Mouse (Mus musculus) C2C12 (cell line): ENCODE data around the gene Omp. TPM values are rescaled to one million over a fixed set of nuclear protein-coding genes. Genes with fewer than 3 reads are reported as not detected.
A peak's percentile ranks its signal among the peaks of the same experiment; 100 is the strongest.

Experiments used
- H3K27me3 ChIP-seq: one replicate; pipeline ENCODE4 v1.6.1; 2011; ENCODE audit not compliant: control insufficient read depth, insufficient read depth, insufficient read length
- H3K36me3 ChIP-seq: one replicate; pipeline ENCODE4 v1.6.1; 2011; ENCODE audit not compliant: control insufficient read depth, insufficient read depth
- H3K4me3 ChIP-seq: one replicate; pipeline ENCODE4 v1.5.1; 2011; ENCODE audit warnings: mild to moderate bottlenecking, control low read depth; ENCODE audit not compliant: poor library complexity, insufficient read depth, severe bottlenecking
- H3K79me2 ChIP-seq: one replicate; pipeline ENCODE4 v1.6.1; 2011; ENCODE audit not compliant: control insufficient read depth, insufficient read depth
- H3K79me3 ChIP-seq: one replicate; pipeline ENCODE4 v1.6.1; 2011; ENCODE audit warnings: low read depth, control low read depth
- H3ac ChIP-seq: one replicate; pipeline ENCODE3; 2011; ENCODE audit warnings: low read depth; ENCODE audit not compliant: control insufficient read depth, insufficient read length
- CEBPB ChIP-seq: IDR thresholded peaks from one replicate; pipeline ENCODE4 v1.6.1; 2011; ENCODE audit warnings: low read depth, mild to moderate bottlenecking, control low read depth, moderate library complexity
- CTCF ChIP-seq: IDR thresholded peaks from one replicate; pipeline ENCODE4 v1.5.1; 2011; ENCODE audit not compliant: control insufficient read depth, insufficient read depth, insufficient read length
- FOSL1 ChIP-seq: IDR thresholded peaks from one replicate; pipeline ENCODE4 v1.8.0; 2011; ENCODE audit warnings: mild to moderate bottlenecking, low read length; ENCODE audit not compliant: poor library complexity, insufficient read depth, severe bottlenecking
- MAX ChIP-seq: IDR thresholded peaks from one replicate; pipeline ENCODE4 v1.6.1; 2011; ENCODE audit warnings: mild to moderate bottlenecking, control low read depth
- MYOD1 ChIP-seq: IDR thresholded peaks from one replicate; pipeline ENCODE4 v1.6.1; 2011; ENCODE audit warnings: low read depth; ENCODE audit not compliant: control insufficient read depth, insufficient read length
- MYOG ChIP-seq: IDR thresholded peaks from one replicate; pipeline ENCODE4 v1.6.1; 2011; ENCODE audit not compliant: control insufficient read depth, insufficient read length; ENCODE audit errors: extremely low read depth
- USF1 ChIP-seq: IDR thresholded peaks from one replicate; pipeline ENCODE4 v1.6.1; 2011; ENCODE audit warnings: low read depth, mild to moderate bottlenecking, control low read depth, moderate library complexity
- polyA plus RNA-seq: library from polyadenylated mRNA; unstranded; fragments of >200 nt; fragmentation: generic; extraction: Trizol; gene quantifications from one replicate; pipeline ENCODE4 v1.2.1, GENCODE M21; 2012; ENCODE audit warnings: missing spikeins

Gene Omp
- polyA plus RNA-seq, 1 experiment: 0.40 TPM

GRCm38 (mm10) chr7:98173408-98173807 lies 28.1 kb upstream of the Omp start:
- TF ChIP-seq USF1 (no peak), MYOD1 (no peak)
- H3ac ChIP-seq: no peak overlapping the region
- no peak overlapping the region for H3K4me3 ChIP-seq
- no peaks in the 10 kb centered on the region for H3K36me3 ChIP-seq
- H3K79me3 ChIP-seq: no peaks in the 10 kb centered on the region
- H3K79me2 ChIP-seq: no peaks in the 10 kb centered on the region
- H3K27me3 ChIP-seq: no peaks in the 10 kb centered on the region

- no peaks in the 10 kb centered on the region for H3K36me3 ChIP-seq
- H3ac ChIP-seq: no peak overlapping the region
- H3K27me3 ChIP-seq: no peaks in the 10 kb centered on the region
- H3K79me2 ChIP-seq: no peaks in the 10 kb centered on the region
- no peak overlapping the region for H3K4me3 ChIP-seq
- H3K79me3 ChIP-seq: no peaks in the 10 kb centered on the region
- TF ChIP-seq MYOD1 (no peak), FOSL1 (no peak), MAX (no peak), MYOG (no peak), CEBPB (no peak), USF1 (no peak), CTCF (no peak)
Measured at GRCm38 (mm10) chr7:98172661-98173060, 27.4 kb upstream of the Omp start.

GRCm38 (mm10) chr7:98171141-98172073 lies 26.1 kb upstream of the Omp start:
- H3K79me2 ChIP-seq: no peaks in the 10 kb centered on the region
- no peak overlapping the region for H3K4me3 ChIP-seq
- no peaks in the 10 kb centered on the region for H3K79me3 ChIP-seq
- no peaks in the 10 kb centered on the region for H3K27me3 ChIP-seq
- H3ac ChIP-seq: no peak overlapping the region
- TF ChIP-seq MYOD1 (peak; percentile 59), MYOG (no peak), CTCF (no peak), MAX (peak; percentile 69), FOSL1 (no peak)
- no peaks in the 10 kb centered on the region for H3K36me3 ChIP-seq

GRCm38 (mm10) chr7:98164999-98165528 lies 19.8 kb upstream of the Omp start:
- H3ac ChIP-seq: no peak overlapping the region
- no peaks in the 10 kb centered on the region for H3K27me3 ChIP-seq
- no peak for TF ChIP-seq CTCF
- no peak for TF ChIP-seq USF1
- TF ChIP-seq MAX: no peak
- TF ChIP-seq MYOD1: no peak
- no peak for TF ChIP-seq FOSL1
- no peak for TF ChIP-seq MYOG
- H3K36me3 ChIP-seq: no peaks in the 10 kb centered on the region
- H3K79me2 ChIP-seq: no peaks in the 10 kb centered on the region
- H3K4me3 ChIP-seq: no peak overlapping the region
- H3K79me3 ChIP-seq: no peaks in the 10 kb centered on the region

GRCm38 (mm10) chr7:98164382-98164998 lies 19.2 kb upstream of the Omp start:
- no peaks in the 10 kb centered on the region for H3K27me3 ChIP-seq
- no peaks in the 10 kb centered on the region for H3K36me3 ChIP-seq
- H3K4me3 ChIP-seq: no peak overlapping the region
- TF ChIP-seq USF1 (no peak), CEBPB (no peak), FOSL1 (no peak), MYOG (no peak), MYOD1 (no peak)
- H3ac ChIP-seq: no peak overlapping the region
- no peaks in the 10 kb centered on the region for H3K79me3 ChIP-seq
- H3K79me2 ChIP-seq: no peaks in the 10 kb centered on the region

- no peaks in the 10 kb centered on the region for H3K36me3 ChIP-seq
- H3K79me2 ChIP-seq: no peaks in the 10 kb centered on the region
- H3K27me3 ChIP-seq: no peaks in the 10 kb centered on the region
- no peak for TF ChIP-seq MAX
- no peak for TF ChIP-seq MYOG
- no peak for TF ChIP-seq USF1
- H3ac ChIP-seq: no peak overlapping the region
- H3K4me3 ChIP-seq: no peak overlapping the region
- H3K79me3 ChIP-seq: no peaks in the 10 kb centered on the region
Measured at GRCm38 (mm10) chr7:98163700-98164099, 18.4 kb upstream of the Omp start.
